Mouse (Mus musculus) urinary bladder, adult 2 months (tissue): ENCODE measurements around the gene Tspan4. TPM values are rescaled to one million over a fixed set of nuclear protein-coding genes. Genes with fewer than 3 reads are reported as not detected.

ENCODE experiments used
- DNase-seq: peaks from one replicate; pipeline ENCODE4 v3.0.0; 2022; ENCODE audit warnings: low spot score
- polyA plus RNA-seq: library from polyadenylated mRNA; depleted of rRNA; stranded (reverse); fragments of >200 nt; gene quantifications from 2 replicates; pipeline ENCODE4 v1.2.3, GENCODE M21; 2012

Tspan4 gene
- polyA plus RNA-seq, 1 experiment: 196 TPM

GRCm38 (mm10) chr7:141506278-141506677 is 31.2 kb downstream of the Tspan4 start:
- DNase-seq: no peak

GRCm38 (mm10) chr7:141508160-141508559 is 33.1 kb downstream of the Tspan4 start:
- DNase-seq: no peak

- no peak for DNase-seq
Measured at GRCm38 (mm10) chr7:141510196-141510595, 35.2 kb downstream of the Tspan4 start.

GRCm38 (mm10) chr7:141510681-141511191 is 35.7 kb downstream of the Tspan4 start:
- DNase-seq: no peak

- DNase-seq: no peak
Measured at GRCm38 (mm10) chr7:141517638-141518037, 42.6 kb downstream of the Tspan4 start.

GRCm38 (mm10) chr7:141518296-141518695 is 43.3 kb downstream of the Tspan4 start:
- DNase-seq: no peak

GRCm38 (mm10) chr7:141518926-141519325 is 43.9 kb downstream of the Tspan4 start:
- DNase-seq: no peak

- DNase-seq: no peak
Measured at GRCm38 (mm10) chr7:141519795-141520194, 44.8 kb downstream of the Tspan4 start.

- no peak for DNase-seq
Measured at GRCm38 (mm10) chr7:141523007-141523406, 48.0 kb downstream of the Tspan4 start.

- DNase-seq: no peak
Measured at GRCm38 (mm10) chr7:141524271-141524670, 49.2 kb downstream of the Tspan4 start.

- no peak for DNase-seq
Measured at GRCm38 (mm10) chr7:141524760-141525579, 49.9 kb downstream of the Tspan4 start.

- DNase-seq: no peak
Measured at GRCm38 (mm10) chr7:141525580-141525925, 50.5 kb downstream of the Tspan4 start.

- DNase-seq: no peak
Measured at GRCm38 (mm10) chr7:141535570-141535969, 60.5 kb downstream of the Tspan4 start.

- no peak for DNase-seq
Measured at GRCm38 (mm10) chr7:141538852-141539555, 64.0 kb downstream of the Tspan4 start.

- peak; percentile 92 for DNase-seq
Measured at GRCm38 (mm10) chr7:141539556-141540311, 64.7 kb downstream of the Tspan4 start, which contains the start of gene Chid1. Gene Chid1, minus strand, starts transcription at chr7:141539857.

GRCm38 (mm10) chr7:141540312-141541081 is 65.5 kb downstream of the Tspan4 start:
- no peak for DNase-seq

- DNase-seq: no peak
Measured at GRCm38 (mm10) chr7:141541681-141542080, 66.6 kb downstream of the Tspan4 start.

- no peak for DNase-seq
Measured at GRCm38 (mm10) chr7:141542588-141542987, 67.5 kb downstream of the Tspan4 start.
